Comparison of ENCODE assay signal across 10 mouse cellular contexts in the genomic region with DNA sequence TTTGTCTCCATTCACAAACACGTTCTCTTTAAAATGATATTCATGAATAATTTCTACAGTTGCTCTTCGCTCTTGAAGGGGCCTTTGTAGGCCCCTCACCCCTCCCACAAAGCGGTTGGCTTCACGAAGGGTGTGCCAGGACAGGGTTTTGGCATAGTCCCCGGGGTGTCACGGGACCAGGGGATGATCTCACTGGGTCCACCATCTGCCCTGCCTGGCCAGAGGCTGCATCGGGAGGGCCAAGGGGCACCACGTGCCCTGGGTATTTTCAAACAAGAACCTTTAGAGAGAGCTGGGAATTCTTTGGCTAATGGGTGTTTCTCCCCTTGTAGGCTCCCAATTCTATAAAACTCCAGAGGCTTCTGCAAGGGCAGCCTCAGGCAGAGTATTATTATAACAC. TPM values are rescaled to one million over a fixed set of nuclear protein-coding genes. Genes with fewer than 3 reads are reported as not detected.
DNase-seq lines count a peak whose midpoint lies in the region; ATAC-seq and TF ChIP-seq lines count a peak whose summit lies in the region.
"Had no signal": no experiment of that assay in that cellular context is flagged by ENCODE, and none has a peak within 500 bp of the region (broad histone marks: within the 10 kb centered on the region; RNA-seq: fewer than 3 reads in every experiment).

No protein-coding gene starts in this region.

- DNase-seq in kidney, adult 11 months = peak; percentile 93
- DNase-seq in brain, embryonic 18.5 days (ENCODE audit: low read depth, low spot score) = peak; percentile 47
- DNase-seq in gastrocnemius, adult 2 months = peak; percentile 91
- peak; percentile 84 to 89 for DNase-seq in layer of hippocampus, adult 8-10 months (ENCODE audit: low spot score in 2 of 2)
- DNase-seq in right cerebral cortex, postnatal 36 days (ENCODE audit: low spot score in 2 of 2) = peak; percentile 61 to 64
- no peak for DNase-seq in hindbrain, embryonic 14.5 days (ENCODE audit: low spot score)

- intact Hi-C loops in gastrocnemius, adult 2 months (cut with DNase I) = no loop called here

- no peaks in the 10 kb centered on the region for H3K36me3 ChIP-seq in kidney, embryonic 16.5 days (ENCODE audit: insufficient read depth, low read length)
- H3K36me3 ChIP-seq in hindbrain, embryonic 14.5 days (replicated peaks; ENCODE audit: control insufficient read depth, insufficient read depth) = no peaks in the 10 kb centered on the region
- H3K36me3 ChIP-seq: embryonic facial prominence, embryonic 15.5 days; limb, embryonic 15.5 days had no signal

- 87% methylated on average over 8 of the region's 8 CpGs for WGBS in kidney, embryonic 16.5 days
- WGBS in hindbrain, embryonic 14.5 days = 44% methylated on average over 8 of the region's 8 CpGs

- H3K27me3 ChIP-seq in kidney, embryonic 16.5 days (ENCODE audit: insufficient read depth, low read length) = no peaks in the 10 kb centered on the region
- no peaks in the 10 kb centered on the region for H3K27me3 ChIP-seq in hindbrain, embryonic 14.5 days (ENCODE audit: control insufficient read depth, insufficient read depth, low read length)
- H3K27me3 ChIP-seq: embryonic facial prominence, embryonic 15.5 days; limb, embryonic 15.5 days had no signal

- no peak overlapping the region for H3K4me2 ChIP-seq in kidney, embryonic 16.5 days (replicated peaks; ENCODE audit: low read depth, low read length)
- H3K4me2 ChIP-seq in hindbrain, embryonic 14.5 days (replicated peaks) = no peak overlapping the region
- H3K4me2 ChIP-seq: embryonic facial prominence, embryonic 15.5 days; limb, embryonic 15.5 days had no signal

- H3K9me3 ChIP-seq in kidney, embryonic 16.5 days (ENCODE audit: low read length) = no peaks in the 10 kb centered on the region
- H3K9me3 ChIP-seq in hindbrain, embryonic 14.5 days (ENCODE audit: control insufficient read depth, low read length) = no peaks in the 10 kb centered on the region
- H3K9me3 ChIP-seq: embryonic facial prominence, embryonic 15.5 days; limb, embryonic 15.5 days had no signal

- peaks cover 7% of the 10 kb centered on the region; the same call in 1 of the 2 replicates for H3K4me1 ChIP-seq in kidney, embryonic 16.5 days (ENCODE audit: insufficient read depth, low read length)
- peaks cover 5% of the 10 kb centered on the region; the same call in 1 of the 2 replicates for H3K4me1 ChIP-seq in hindbrain, embryonic 14.5 days (replicated peaks; ENCODE audit: control insufficient read depth, insufficient read depth, low read length)

- H3K9ac ChIP-seq in kidney, embryonic 16.5 days (replicated peaks; ENCODE audit: low read length) = no peak overlapping the region
- H3K9ac ChIP-seq in hindbrain, embryonic 14.5 days = no peak overlapping the region
- H3K9ac ChIP-seq: embryonic facial prominence, embryonic 15.5 days; limb, embryonic 15.5 days had no signal

- H3K4me3 ChIP-seq in kidney, embryonic 16.5 days (ENCODE audit: low read length) = no peak overlapping the region
- H3K4me3 ChIP-seq in gastrocnemius, adult 2 months = no peak overlapping the region
- H3K4me3 ChIP-seq in hindbrain, embryonic 14.5 days (replicated peaks; ENCODE audit: low read length) = no peak overlapping the region
- H3K4me3 ChIP-seq: embryonic facial prominence, embryonic 15.5 days; limb, embryonic 15.5 days had no signal

- TF ChIP-seq CTCF in gastrocnemius, adult 2 months (IDR thresholded peaks at IDR 0.05) = no peak

- no peak for ATAC-seq in kidney, embryonic 16.5 days (ENCODE audit: low FRiP score, low TSS enrichment)
- no peak for ATAC-seq in monocyte, adult 5-6 weeks (replicated peaks; ENCODE audit: insufficient number of reproducible peaks, low FRiP score, low TSS enrichment, poor library complexity, severe bottlenecking)
- ATAC-seq in hindbrain, embryonic 14.5 days (ENCODE audit: low FRiP score) = no peak

- H3K27ac ChIP-seq in kidney, embryonic 16.5 days (ENCODE audit: low read length) = no peak overlapping the region
- H3K27ac ChIP-seq in gastrocnemius, adult 2 months = peak overlapping the region; percentile 92
- no peak overlapping the region for H3K27ac ChIP-seq in hindbrain, embryonic 14.5 days
- H3K27ac ChIP-seq: embryonic facial prominence, embryonic 15.5 days; limb, embryonic 15.5 days had no signal

RNA-seq across cellular contexts. Expression of a gene that starts 41.2 kb away (rescaled TPM):
- 10.3 and 11.7 TPM in 2 replicates for polyA plus RNA-seq in kidney, embryonic 16.5 days (2015; fragmentation: Nextera tagmentation; extraction: Ambion mirVana)
- total RNA-seq in gastrocnemius, adult 2 months (2021) = 10 to 100 TPM; 66.3 to 79.2 TPM
- total RNA-seq in layer of hippocampus, adult 8-10 months (2022) = 100 to 1,000 TPM; 300 to 367 (median 345) TPM
- total RNA-seq in monocyte, adult 5-6 weeks (2017) = 0.38 TPM in 1 of 3 replicates, not detected in the others
- 939 and 1,013 TPM in 2 replicates for polyA plus RNA-seq in hindbrain, embryonic 14.5 days (2014; fragmentation: Nextera tagmentation; extraction: Ambion mirVana)

Comparison
In these comparisons a context has a peak if more than half of its experiments do, and no peak if none do; other contexts are left out.
1. RNA of a gene that starts 41.2 kb away (total RNA-seq): 300 to 367 TPM in layer of hippocampus, adult 8-10 months and 66.3 to 79.2 TPM in gastrocnemius, adult 2 months; 0.38 TPM in monocyte, adult 5-6 weeks; every median in the first group is over 10 times any median in the second.